Mouse (Mus musculus) CD4-positive, CD25-positive, alpha-beta regulatory T cell, adult 2 months (primary cell): ENCODE measurements around the gene Eif5a.

ENCODE experiments used
- DNase-seq: peaks from one replicate; pipeline ENCODE4 v3.0.0-alpha.2; 2012; ENCODE audit warnings: low read depth, low spot score

The Eif5a gene

DNA sequence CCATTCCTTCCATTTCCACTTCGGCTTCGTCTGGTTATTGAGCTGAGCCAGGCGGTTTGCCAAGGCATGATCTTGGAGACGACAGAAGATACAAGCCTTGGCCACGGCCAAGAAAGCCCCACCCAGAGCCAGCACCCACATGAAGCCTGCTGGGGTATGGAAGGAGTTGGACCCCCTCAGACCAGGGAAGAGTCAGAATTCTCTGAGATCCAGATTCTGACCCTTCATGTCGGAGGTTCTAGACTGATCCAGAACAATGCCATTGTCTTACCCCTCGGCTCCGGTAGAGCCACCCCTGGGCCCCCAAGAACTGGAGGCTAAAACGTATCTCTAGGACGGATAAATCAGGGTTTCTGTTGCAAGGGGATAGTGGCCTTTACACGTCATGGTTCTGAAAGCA lies 43.9 kb downstream of the Eif5a start, which contains the start of gene Tmem95:
Gene Tmem95, minus strand, starts transcription at position 141 of the 400 bp plus-strand sequence.
- DNase-seq: no peak

GRCm38 (mm10) chr11:69876867-69877266 lies 44.9 kb downstream of the Eif5a start:
- DNase-seq: peak; percentile 94

- peak; percentile 53 for DNase-seq
These were observed 45.6 kb downstream of the Eif5a start for GRCm38 (mm10) chr11:69876186-69876585.

DNA sequence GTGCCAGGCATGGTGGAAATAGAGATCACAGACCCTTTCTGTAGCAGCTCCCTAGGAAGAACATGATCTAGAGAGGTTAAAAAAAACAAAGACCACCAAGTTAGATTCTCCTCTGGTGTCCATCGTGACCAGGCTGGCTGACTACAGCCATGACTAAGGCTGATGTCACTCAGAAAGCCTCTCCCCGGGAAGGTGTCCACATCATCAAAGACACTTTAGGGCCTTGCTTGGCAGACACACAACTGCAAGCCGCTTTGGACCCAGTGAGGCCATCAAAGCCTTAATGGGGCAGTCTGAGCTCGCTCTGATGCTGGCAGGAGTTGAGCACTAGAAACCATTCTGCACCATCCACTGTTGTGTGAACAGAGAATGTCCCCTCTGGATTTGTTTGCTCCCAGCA lies 49.3 kb downstream of the Eif5a start:
- no peak for DNase-seq

DNA sequence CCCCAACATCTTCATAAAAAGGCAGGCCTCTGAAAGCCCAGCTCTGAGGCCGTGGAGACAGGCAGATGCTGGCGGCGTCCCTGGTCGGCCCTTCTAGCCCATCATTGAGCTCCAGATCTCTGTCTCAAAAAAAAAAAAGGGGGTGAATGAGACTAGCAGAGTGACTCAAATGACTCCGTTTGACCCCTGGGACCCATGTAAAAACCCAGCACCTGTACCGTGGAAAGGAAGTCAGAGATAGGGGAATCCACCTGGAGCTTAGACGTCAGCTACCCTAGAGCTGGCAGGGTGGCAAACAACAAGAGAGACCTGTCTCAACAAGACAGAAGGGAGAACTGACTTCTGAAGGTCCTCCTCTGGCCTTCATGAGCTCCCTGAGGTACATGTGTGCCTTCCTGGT lies 49.9 kb downstream of the Eif5a start:
- no peak for DNase-seq

DNA sequence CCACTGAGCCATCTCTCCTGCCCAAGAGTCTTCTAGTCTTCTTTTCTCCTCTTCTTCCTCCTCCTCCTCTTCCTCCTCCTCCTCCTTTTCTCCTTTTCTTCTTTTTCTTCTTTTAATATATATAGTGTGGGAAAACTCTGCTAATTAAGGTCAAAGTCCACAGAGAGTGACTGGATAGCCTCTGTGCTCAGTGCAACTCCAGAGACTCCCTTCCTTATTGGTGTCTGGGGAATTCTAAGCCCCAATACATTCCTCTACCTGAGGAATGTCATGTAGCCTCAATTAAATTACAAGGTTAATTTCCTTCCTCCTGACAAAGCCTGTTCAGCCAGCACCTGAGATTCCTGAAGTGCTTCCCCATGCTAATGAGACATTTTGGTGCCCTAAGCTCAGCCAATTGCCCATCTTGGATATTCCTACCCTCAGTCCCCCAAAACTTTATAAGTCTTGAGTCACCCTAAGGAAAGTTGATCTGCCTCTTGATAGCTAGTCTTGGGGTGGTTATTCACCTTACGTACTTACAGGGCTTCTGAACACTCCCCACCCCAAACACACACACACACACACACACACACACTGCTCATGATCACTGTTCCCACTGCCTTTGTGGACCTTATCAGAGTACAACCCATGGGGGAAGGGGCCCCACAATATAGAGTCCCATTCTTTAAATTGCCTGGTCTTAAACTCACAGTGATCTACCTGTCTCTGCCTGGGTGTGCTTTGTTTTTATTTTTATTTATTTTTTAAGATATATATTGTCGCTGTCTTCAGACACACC lies 51.3 kb downstream of the Eif5a start:
- no peak for DNase-seq

DNA sequence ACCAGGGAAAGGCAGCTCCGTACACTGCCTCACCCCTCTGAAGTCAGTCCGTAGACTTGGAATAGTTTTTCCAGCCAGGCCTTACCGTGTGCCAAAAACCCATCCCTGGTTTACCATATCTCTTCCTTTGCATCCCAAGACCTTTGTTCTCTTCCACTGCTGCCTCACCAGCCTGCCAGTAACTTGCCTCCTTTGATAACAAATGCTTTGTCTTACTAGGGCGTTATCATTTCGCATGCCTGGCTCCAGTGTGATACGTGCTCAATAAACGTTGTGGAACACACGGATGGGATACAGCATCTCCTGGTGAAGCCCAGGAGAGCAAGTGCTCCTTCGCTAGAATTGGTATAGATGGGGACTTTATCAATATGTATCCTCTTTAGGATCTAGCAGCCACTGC lies 54.4 kb downstream of the Eif5a start:
- no peak for DNase-seq
